Mouse (Mus musculus) thymus, adult 2 months (tissue): ENCODE measurements around the gene Gm7879.

Source experiments
- CTCF ChIP-seq: fragments of 200-500 bp; IDR thresholded peaks from 2 replicates; pipeline ENCODE4 v1.5.1; 2012; ENCODE audit warnings: mild to moderate bottlenecking, control low read depth, low read length, moderate library complexity, borderline replicate concordance; ENCODE audit not compliant: control insufficient read depth, poor library complexity, insufficient read depth; ENCODE audit errors: extremely low read depth
- POLR2A ChIP-seq: fragments of 200-500 bp; IDR thresholded peaks from 2 replicates; pipeline ENCODE4 v1.6.1; 2012; ENCODE audit warnings: mild to moderate bottlenecking, low read length, control low read depth, moderate library complexity; ENCODE audit not compliant: control insufficient read depth, poor library complexity, insufficient read depth; ENCODE audit errors: extremely low read depth

GRCm38 (mm10) chr5:43948748-43949275, 35.9 kb downstream of the Gm7879 start:
- TF ChIP-seq CTCF (no peak), POLR2A (no peak)
